In genomic region chr1:72014580-72014979, GRCm38 (mm10) we compare ENCODE assay signal across 11 mouse cellular contexts.
DNase-seq lines count a peak whose midpoint lies in the region; ATAC-seq lines count a peak whose summit lies in the region.
"Had no signal": no experiment of that assay in that cellular context is flagged by ENCODE, and none has a peak within 500 bp of the region (broad histone marks: within the 10 kb centered on the region; RNA-seq: fewer than 3 reads in every experiment).

No protein-coding gene starts in this region.

- peak; percentile 28 to 34; a peak in 2 of 4 replicates for ATAC-seq in hematopoietic stem cell, adult 5-6 weeks (replicated peaks in 1 of 2; ENCODE audit: insufficient read depth in 1 of 2, low FRiP score in 2 of 2, low TSS enrichment in 1 of 2, low read depth in 1 of 2, poor library complexity in 2 of 2, severe bottlenecking in 2 of 2)
- ATAC-seq in lung, embryonic 15.5 days (ENCODE audit: borderline replicate concordance, extremely low read depth, low FRiP score, low TSS enrichment), result no peak
- ATAC-seq: midbrain, embryonic 15.5 days had no signal

- no peak overlapping the region for H3K4me3 ChIP-seq in lung, embryonic 15.5 days
- H3K4me3 ChIP-seq: hindbrain, embryonic 12.5 days; liver, embryonic 13.5 days; midbrain, embryonic 15.5 days had no signal

- H3K9me3 ChIP-seq in lung, embryonic 15.5 days, result no peaks in the 10 kb centered on the region
- H3K9me3 ChIP-seq: hindbrain, embryonic 12.5 days; liver, embryonic 13.5 days; midbrain, embryonic 15.5 days had no signal

- H3K36me3 ChIP-seq in lung, embryonic 15.5 days, result no peaks in the 10 kb centered on the region
- H3K36me3 ChIP-seq: hindbrain, embryonic 12.5 days; liver, embryonic 13.5 days; midbrain, embryonic 15.5 days had no signal

- H3K4me2 ChIP-seq in lung, embryonic 15.5 days, result no peak overlapping the region
- H3K4me2 ChIP-seq: hindbrain, embryonic 12.5 days; liver, embryonic 13.5 days; midbrain, embryonic 15.5 days had no signal

- H3K4me1 ChIP-seq in lung, embryonic 15.5 days, result peaks cover 16% of the 10 kb centered on the region
- H3K4me1 ChIP-seq: hindbrain, embryonic 12.5 days; midbrain, embryonic 15.5 days had no signal

- peak overlapping the region; percentile 21; the same call in 1 of the 2 replicates for H3K27ac ChIP-seq in lung, embryonic 15.5 days
- H3K27ac ChIP-seq: hindbrain, embryonic 12.5 days; liver, embryonic 13.5 days; midbrain, embryonic 15.5 days had no signal

- 28% methylated on average over 2 of the region's 2 CpGs for WGBS in lung, embryonic 15.5 days

- peak; percentile 50 for DNase-seq in adrenal gland, adult 2 months
- DNase-seq in adrenal gland, adult 18-20 months (ENCODE audit: low spot score in 2 of 2), result no peak
- peak; percentile 57 for DNase-seq in heart, adult 8-10 months (ENCODE audit: low spot score)
- DNase-seq in cerebellum, adult 11-12 months, result no peak
- no peak for DNase-seq in embryo, embryonic 10 days (ENCODE audit: low spot score)
- no peak for DNase-seq in liver
- DNase-seq: liver, embryonic 13.5 days had no signal

- no peaks in the 10 kb centered on the region for H3K27me3 ChIP-seq in lung, embryonic 15.5 days
- H3K27me3 ChIP-seq: hindbrain, embryonic 12.5 days; liver, embryonic 13.5 days; midbrain, embryonic 15.5 days had no signal

- H3K9ac ChIP-seq in lung, embryonic 15.5 days, result no peak overlapping the region
- H3K9ac ChIP-seq: hindbrain, embryonic 12.5 days; liver, embryonic 13.5 days; midbrain, embryonic 15.5 days had no signal

Comparison
In these comparisons a context has a peak if more than half of its experiments do, and no peak if none do; other contexts are left out.
1. DNase-seq: peak in adrenal gland, adult 2 months (single experiment) and heart, adult 8-10 months (single experiment); none in adrenal gland, adult 18-20 months (0 of 2), cerebellum, adult 11-12 months (single experiment), embryo, embryonic 10 days (single experiment) and liver (single experiment).